Mouse (Mus musculus): Measurements from ENCODE around the gene Lrrc75b.

GRCm38 (mm10) chr10:75554090-75554489, 6.0 kb downstream of the Lrrc75b start:
- no peak for TF ChIP-seq MAX (IDR thresholded peaks at IDR 0.05; ENCODE audit: low read depth)
- TF ChIP-seq USF1 (IDR thresholded peaks at IDR 0.05; ENCODE audit: low read depth), result no peak
- no peak for TF ChIP-seq MYOD1 (IDR thresholded peaks at IDR 0.05; ENCODE audit: control insufficient read depth in 1 of 3, insufficient read length in 2 of 3, low read depth in 2 of 3)
- TF ChIP-seq POLR2A (IDR thresholded peaks at IDR 0.05; ENCODE audit: insufficient read length, low read depth), result no peak
- no peak for TF ChIP-seq POLR2AphosphoS2 (IDR thresholded peaks at IDR 0.05; ENCODE audit: insufficient read length, low read depth)
- no peak for TF ChIP-seq E2F4 (IDR thresholded peaks at IDR 0.05; ENCODE audit: insufficient read depth)
- TF ChIP-seq MYOG (IDR thresholded peaks at IDR 0.05; ENCODE audit: control insufficient read depth in 1 of 3, insufficient read depth in 1 of 3, insufficient read length in 2 of 3, low read depth in 2 of 3), result no peak
- TF ChIP-seq TCF3 (IDR thresholded peaks at IDR 0.05; ENCODE audit: insufficient read length, low read depth), result no peak
- no peak for TF ChIP-seq SRF (IDR thresholded peaks at IDR 0.05; ENCODE audit: control insufficient read depth, insufficient read length, low read depth)
- no peak for TF ChIP-seq CEBPB (IDR thresholded peaks at IDR 0.05; ENCODE audit: insufficient read depth, poor library complexity, severe bottlenecking)

Data from myocyte (in vitro differentiated cells).